Mouse (Mus musculus) urinary bladder, postnatal 4 days (tissue): ENCODE measurements at regions not wholly inside any gene's neighbourhood (a gene's known extent, or its start where the extent isn't known, plus 50 kb on each side); places are given as distances from the start of the nearest gene placed in this dataset.
A peak's percentile ranks its signal among the peaks of the same experiment; 100 is the strongest.
"Not testable (repeated sequence)": the region's sequence is repeated elsewhere in the genome, so short reads cannot be mapped to it uniquely, and the experiment has no call there.

Experiments used
- DNase-seq, 2 experiments: peaks; one replicate each; pipeline ENCODE4 v3.0.0; 2021 to 2022; ENCODE audit warnings: low spot score in 2 of 2

- DNase-seq = not testable (repeated sequence)
These were observed 563.5 kb downstream of the Gm10330 start for GRCm38 (mm10) chr12:23216521-23216920.

GRCm38 (mm10) chr12:23189546-23189945 is 590.5 kb downstream of the Gm10330 start:
- DNase-seq = peak in 1 of 2 experiments; percentile 21

- not testable (repeated sequence) for DNase-seq
These were observed 591.0 kb downstream of the Gm10330 start for GRCm38 (mm10) chr12:23189110-23189509.
